Mouse (Mus musculus): ENCODE data around the gene Tspan7.

Tspan7 gene

GRCm38 (mm10) chrX:10549708-10550107, 64.8 kb downstream of the Tspan7 start:
- no peak for DNase-seq (ENCODE audit: low spot score in 2 of 2)

DNA sequence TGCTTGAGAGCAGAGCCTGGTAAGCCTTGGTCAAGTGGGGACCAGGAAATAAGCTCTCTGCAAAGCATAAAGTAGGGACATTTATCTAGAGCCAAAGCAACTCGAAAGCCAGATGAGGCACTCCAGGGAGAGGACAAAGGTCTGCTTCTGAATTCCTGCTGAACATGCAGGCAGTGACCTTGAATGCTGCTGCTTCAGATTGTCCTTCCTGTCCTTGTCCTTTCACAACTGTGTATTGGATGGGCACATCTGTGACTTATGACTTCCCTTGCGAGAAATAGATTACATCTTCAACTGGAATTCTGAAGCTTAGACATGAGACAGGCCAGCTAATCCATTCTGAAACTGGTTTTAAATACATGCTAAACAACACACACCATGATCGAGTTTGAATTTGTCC, 71.9 kb downstream of the Tspan7 start:
- no peak for DNase-seq (ENCODE audit: low spot score in 2 of 2)

DNA sequence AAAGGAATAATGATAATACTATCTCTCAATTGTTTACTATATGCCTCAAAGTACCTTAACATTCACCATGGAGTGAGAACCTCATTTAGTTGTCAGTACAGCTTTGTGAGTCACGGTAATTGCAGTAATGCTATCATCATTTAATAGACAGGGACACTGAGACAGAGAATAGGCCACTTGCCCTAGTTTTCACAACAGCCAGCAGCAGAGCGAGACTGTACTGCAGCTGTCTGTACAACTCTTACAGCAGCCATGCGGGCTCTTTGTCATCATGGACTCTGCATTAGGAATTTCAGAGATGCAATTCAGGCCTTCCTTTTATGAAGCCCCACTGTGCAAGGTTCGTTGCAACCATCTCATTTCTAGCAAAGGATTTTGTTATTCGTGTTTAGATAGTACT, 72.6 kb downstream of the Tspan7 start:
- DNase-seq (ENCODE audit: low spot score in 2 of 2) = no peak

DNA sequence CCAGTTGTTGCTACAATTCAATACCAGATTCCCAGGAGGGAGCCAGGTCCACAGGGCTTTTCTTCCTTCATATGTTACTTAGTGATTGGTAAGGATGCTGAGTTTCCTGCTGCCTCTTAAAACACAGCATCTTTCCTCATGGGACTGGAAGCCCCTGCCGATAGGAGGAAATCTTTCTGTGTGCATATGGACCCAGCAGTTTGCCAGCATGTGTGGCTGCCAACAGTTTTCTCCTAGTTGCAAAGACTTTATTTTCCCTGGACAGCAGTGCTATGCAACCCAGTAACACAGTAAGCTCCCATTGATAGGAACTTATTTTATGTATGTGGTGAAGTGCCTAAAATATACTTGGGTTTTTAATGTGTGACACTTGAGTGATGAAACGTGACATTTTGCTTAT, 73.7 kb downstream of the Tspan7 start:
- DNase-seq (ENCODE audit: low spot score in 2 of 2) = no peak

GRCm38 (mm10) chrX:10565811-10566210, 80.9 kb downstream of the Tspan7 start:
- DNase-seq (ENCODE audit: low spot score in 2 of 2) = no peak

- DNase-seq (ENCODE audit: low spot score in 2 of 2) = no peak
These were observed 89.6 kb downstream of the Tspan7 start for GRCm38 (mm10) chrX:10574523-10574922.

DNA sequence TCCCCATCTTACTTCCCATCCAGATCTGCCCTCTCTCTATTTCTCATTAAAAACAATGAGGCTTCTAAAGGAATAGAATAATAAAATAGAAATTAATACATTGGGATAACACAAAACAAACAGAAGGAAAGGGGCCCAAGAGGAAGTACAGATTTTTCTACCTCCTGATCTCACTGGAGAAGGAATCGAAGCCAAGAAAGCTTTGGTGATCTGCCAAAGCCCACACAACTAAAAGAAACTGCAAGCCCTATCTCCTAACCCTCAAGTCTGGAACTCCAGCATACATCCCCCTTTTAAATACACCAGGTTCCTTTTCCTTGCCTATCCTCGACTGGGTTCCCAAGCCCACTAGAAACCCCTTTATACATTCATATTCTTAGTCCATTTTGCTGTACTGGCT, 90.4 kb downstream of the Tspan7 start:
- DNase-seq (ENCODE audit: low spot score in 2 of 2) = no peak

- no peak for DNase-seq (ENCODE audit: low spot score in 2 of 2)
These were observed 91.4 kb downstream of the Tspan7 start for GRCm38 (mm10) chrX:10576349-10576748.

GRCm38 (mm10) chrX:10577356-10577755, 92.4 kb downstream of the Tspan7 start:
- no peak for DNase-seq (ENCODE audit: low spot score in 2 of 2)

- no peak for DNase-seq (ENCODE audit: low spot score in 2 of 2)
These were observed 97.8 kb downstream of the Tspan7 start for GRCm38 (mm10) chrX:10582731-10583130.

- DNase-seq (ENCODE audit: low spot score in 2 of 2) = no peak
These were observed 107.3 kb downstream of the Tspan7 start for GRCm38 (mm10) chrX:10592244-10592643.

DNA sequence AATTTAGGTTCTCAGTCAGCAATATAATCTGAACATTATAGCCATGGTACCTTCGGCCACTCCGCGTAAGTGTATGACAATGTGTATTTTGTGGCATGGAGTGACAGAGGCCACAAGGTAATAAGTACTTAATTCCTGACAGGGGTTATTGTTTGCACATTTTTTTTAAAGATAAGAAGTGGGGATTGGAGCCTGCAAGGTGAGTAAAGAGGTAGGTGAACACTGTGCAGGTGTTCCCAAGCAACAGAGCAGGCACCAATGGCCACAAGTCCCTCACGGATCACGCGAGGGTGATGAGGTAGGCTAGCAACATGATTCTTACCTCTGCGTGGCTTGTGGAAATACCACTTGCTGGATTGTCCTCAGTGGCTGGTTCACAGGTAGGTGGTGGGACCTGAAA, 108.6 kb downstream of the Tspan7 start:
- DNase-seq (ENCODE audit: low spot score in 2 of 2) = no peak

- no peak for DNase-seq (ENCODE audit: low spot score in 2 of 2)
These were observed 132.2 kb downstream of the Tspan7 start for GRCm38 (mm10) chrX:10617119-10617518.

DNA sequence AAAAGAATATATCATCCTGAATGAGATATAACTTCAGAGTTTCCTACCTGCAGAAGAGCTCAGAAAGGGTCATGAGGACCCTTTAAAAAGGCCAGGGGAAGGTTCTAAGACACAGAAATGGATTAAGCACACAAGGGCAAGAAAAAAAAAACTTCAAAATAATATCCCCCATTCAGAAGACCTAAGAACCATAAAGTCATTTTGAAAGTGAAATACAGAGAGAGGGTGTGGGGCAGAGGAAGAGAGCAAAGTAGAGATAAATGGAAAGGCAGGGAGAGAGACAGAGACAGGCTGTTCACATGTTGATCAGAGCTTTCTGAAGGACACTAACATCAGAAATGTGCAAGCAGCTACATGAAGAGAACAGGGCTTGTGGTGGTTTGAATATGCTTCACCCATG, 156.1 kb downstream of the Tspan7 start:
- no peak for DNase-seq (ENCODE audit: low spot score in 2 of 2)
